Mouse (Mus musculus): ENCODE data around the gene Vil1. TPM values are rescaled to one million over a fixed set of nuclear protein-coding genes. Genes with fewer than 3 reads are reported as not detected.

The Vil1 gene
- under 1 TPM; 0.31 to 0.53 TPM for total RNA-seq (2023)

GRCm38 (mm10) chr1:74408589-74409504 lies at the start of gene Vil1:
Gene Vil1, plus strand, starts transcription at chr1:74409376.

DNA sequence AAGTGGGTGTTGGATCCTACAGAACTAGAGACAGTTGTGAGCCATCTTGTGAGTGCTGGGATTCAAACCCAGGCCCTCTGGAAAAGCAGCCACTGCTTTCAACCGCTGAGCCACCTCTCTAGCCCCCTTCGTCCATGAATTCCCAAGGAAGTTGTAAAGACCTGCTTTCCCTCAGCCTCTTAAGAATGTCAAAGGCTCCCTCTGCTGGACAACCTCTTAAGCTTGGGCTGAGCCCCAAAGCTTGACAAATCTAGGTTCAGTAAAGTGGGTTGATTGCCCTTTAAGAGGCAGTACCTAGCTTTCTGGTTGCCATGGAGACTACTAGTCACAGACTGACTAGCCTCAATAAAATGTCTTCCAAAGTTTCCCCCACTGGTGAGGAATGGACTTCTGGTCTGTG lies 47.4 kb upstream of the Vil1 start, which contains the start of gene Catip:
Gene Catip, plus strand, starts transcription at position 297 of the 400 bp plus-strand sequence.

DNA sequence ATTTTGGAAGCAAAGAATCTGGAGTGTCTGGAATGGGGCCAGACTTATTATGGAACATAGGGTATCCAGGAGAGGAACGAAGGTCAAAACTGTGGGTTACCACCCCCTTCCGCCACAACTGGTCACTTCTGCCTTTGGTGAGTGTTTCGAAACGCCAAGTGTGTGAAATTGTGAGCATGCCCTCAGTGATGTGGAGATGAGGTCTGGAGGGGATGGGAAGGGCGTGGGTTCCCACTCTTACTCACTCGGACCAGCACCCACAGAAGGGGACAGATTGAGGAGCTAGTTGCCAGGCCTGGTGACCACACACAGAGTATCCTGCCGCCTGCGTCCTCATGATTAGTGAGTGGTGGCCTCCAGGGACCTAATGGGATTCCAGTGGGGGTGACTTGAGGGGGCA lies 34.2 kb upstream of the Vil1 start, which contains the start of gene Slc11a1:
Gene Slc11a1, plus strand, starts transcription at position 216 of the 400 bp plus-strand sequence.

GRCm38 (mm10) chr1:74390924-74391748 lies 18.0 kb upstream of the Vil1 start, which contains the start of gene Ctdsp1:
Gene Ctdsp1, plus strand, starts transcription at chr1:74391509.

Other genes with a start within 250 kb of the Vil1 start
- gene Cxcr1, start 214.7 kb upstream of the Vil1 start, total RNA-seq (2023): 1 to 10 TPM in 1 of 2 experiments, under 1 TPM in 1; 0.68 to 1.2 TPM
- 100 to 1,000 TPM; 680 to 729 TPM for gene Arpc2, start 173.3 kb upstream of the Vil1 start, total RNA-seq (2023)
- gene Gpbar1, start 130.8 kb upstream of the Vil1 start, total RNA-seq (2023): under 1 TPM; 0.49 to 0.56 TPM
- gene Aamp, start 124.6 kb upstream of the Vil1 start, total RNA-seq (2023): 10 to 100 TPM; 65.6 to 68.3 TPM
- 10 to 100 TPM; 12.1 to 15.3 TPM for gene Pnkd, start 124.4 kb upstream of the Vil1 start, total RNA-seq (2023)
- gene Tmbim1, start 103.8 kb upstream of the Vil1 start, total RNA-seq (2023): 10 to 100 TPM; 13.9 to 17.4 TPM
- under 1 TPM in 1 of 2 experiments, not detected in 1; 0.18 TPM for gene Catip, start 47.3 kb upstream of the Vil1 start, total RNA-seq (2023)
- 100 to 1,000 TPM; 207 to 235 TPM for gene Slc11a1, start 34.2 kb upstream of the Vil1 start, total RNA-seq (2023)
- 100 to 1,000 TPM; 148 to 172 TPM for gene Ctdsp1, start 17.9 kb upstream of the Vil1 start, total RNA-seq (2023)
- 10 to 100 TPM; 24.9 to 25.0 TPM for gene Cnot9, start 96.7 kb downstream of the Vil1 start, total RNA-seq (2023)
- not detected for gene Plcd4, start 133.5 kb downstream of the Vil1 start, total RNA-seq (2023)
- 10 to 100 TPM; 15.6 to 15.7 TPM for gene Usp37, start 134.9 kb downstream of the Vil1 start, total RNA-seq (2023)
- gene Zfp142, start 178.9 kb downstream of the Vil1 start, total RNA-seq (2023): 10 to 100 TPM; 20.8 to 21.7 TPM
- 1 to 10 TPM; 7.8 to 8.1 TPM for gene Bcs1l, start 178.9 kb downstream of the Vil1 start, total RNA-seq (2023)
- 10 to 100 TPM; 47.7 to 49.1 TPM for gene Rnf25, start 192.0 kb downstream of the Vil1 start, total RNA-seq (2023)
- 1 to 10 TPM in 1 of 2 experiments, under 1 TPM in 1; 0.68 to 1.8 TPM for gene Stk36, start 192.1 kb downstream of the Vil1 start, total RNA-seq (2023)

All from neutrophil, adult 59 days (primary cell).